Mouse (Mus musculus) induced T-regulatory cell, adult 2 months (primary cell): Measurements from ENCODE around the gene Gm20388.
A peak's percentile ranks its signal among the peaks of the same experiment; 100 is the strongest.

Experiments used
- DNase-seq: peaks from one replicate; pipeline ENCODE4 v3.0.0-alpha.2; 2012; ENCODE audit warnings: low read depth

Gene Gm20388

GRCm38 (mm10) chr8:122110240-122110866 lies 2199.7 kb downstream of the Gm20388 start:
- peak; percentile 41 for DNase-seq

DNA sequence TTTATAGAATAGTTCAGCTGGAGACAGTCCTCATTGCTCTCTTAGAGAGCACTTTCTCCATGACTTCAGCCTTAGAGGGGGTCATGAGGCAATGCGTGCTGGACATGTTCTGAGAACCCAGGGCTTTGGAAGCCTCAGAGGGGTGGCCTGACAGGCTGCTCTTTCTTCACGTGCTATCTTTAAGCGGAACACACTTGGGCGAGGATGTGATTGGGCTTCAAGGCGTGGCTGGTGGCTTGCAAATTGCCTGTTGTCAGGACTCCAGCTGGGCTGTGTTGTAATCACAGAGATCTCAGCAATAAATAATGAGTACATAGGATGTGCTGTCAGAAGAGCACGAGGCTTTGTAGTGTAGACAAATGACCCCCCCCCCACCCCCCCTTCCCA lies 2200.2 kb downstream of the Gm20388 start:
- DNase-seq = no peak

DNA sequence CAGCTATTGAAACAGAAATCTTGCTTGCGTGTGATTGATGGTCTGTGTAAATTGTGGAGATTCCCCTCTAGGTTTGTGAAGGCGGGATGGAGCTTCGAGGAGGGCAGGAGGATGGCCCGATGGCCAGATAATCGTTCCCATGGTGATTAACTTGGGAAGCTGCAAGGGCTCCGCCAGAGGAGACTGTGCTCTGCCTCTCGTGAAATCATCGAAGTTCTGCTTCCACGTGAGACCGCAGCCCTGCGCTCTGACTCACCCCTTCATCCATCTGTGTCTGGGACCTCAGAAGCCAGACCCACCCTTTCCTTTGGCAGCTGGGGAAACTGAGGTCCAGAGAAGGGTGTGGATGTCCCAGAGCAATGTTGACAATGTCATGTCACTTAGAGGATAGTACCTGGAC lies 2201.1 kb downstream of the Gm20388 start:
- no peak for DNase-seq

GRCm38 (mm10) chr8:122112264-122112965 lies 2201.8 kb downstream of the Gm20388 start:
- peak; percentile 45 for DNase-seq

GRCm38 (mm10) chr8:122114890-122115289 lies 2204.2 kb downstream of the Gm20388 start:
- no peak for DNase-seq

DNA sequence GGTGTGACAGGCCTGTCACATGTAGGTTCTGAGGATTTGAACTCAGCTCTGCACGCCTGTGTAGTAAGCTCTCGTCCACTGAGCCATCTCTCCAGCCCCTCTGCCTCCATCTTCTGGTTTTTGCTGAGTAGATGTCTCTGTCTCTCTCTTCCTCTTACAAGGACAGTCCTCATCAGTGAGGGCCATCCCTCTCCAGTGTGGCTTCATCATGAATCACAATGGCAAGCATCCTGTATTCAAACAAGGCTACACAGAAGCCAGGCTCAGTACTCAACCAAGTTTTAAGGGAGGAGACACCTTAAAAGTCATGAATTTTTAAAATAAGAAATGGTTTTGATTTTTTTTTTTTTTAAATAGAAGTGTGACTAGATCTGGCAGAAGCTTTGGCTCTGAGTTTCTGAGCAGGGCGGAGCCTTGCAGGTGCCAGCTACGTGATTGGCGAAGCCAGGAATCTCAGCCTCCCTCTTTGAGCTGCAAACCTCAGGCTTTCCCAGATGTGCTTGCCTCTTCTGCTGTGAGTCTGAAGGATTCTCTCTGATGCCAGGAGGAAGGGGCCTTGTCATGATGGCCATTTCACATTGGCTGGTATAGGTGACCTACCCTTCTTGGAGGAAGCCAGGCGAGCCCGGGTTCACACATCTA lies 2206.2 kb downstream of the Gm20388 start:
- DNase-seq = no peak

DNA sequence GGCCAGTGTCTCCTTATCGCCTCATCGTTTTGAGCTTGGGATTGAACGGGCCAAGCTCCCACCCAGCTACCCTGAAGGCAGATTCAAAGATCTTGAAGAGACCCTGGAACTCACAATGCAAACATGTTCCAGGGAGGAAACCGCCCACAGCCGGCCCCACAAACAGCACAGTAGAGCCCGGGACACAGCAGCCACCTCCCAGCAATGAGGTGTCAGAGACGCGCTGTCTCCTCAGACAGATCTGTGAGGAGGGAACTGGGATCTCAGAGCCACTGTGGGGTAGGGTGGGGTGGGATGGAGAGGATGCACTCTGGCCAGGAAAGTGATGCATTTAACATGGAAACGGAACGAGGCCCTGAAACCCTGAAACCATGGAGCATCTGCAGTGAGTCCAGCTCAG lies 2207.5 kb downstream of the Gm20388 start:
- DNase-seq = no peak

GRCm38 (mm10) chr8:122118536-122118935 lies 2207.9 kb downstream of the Gm20388 start:
- no peak for DNase-seq

- DNase-seq = peak; percentile 32
These were observed 2213.7 kb downstream of the Gm20388 start for GRCm38 (mm10) chr8:122124326-122124725.

GRCm38 (mm10) chr8:122126659-122127058 lies 2216.0 kb downstream of the Gm20388 start:
- no peak for DNase-seq

DNA sequence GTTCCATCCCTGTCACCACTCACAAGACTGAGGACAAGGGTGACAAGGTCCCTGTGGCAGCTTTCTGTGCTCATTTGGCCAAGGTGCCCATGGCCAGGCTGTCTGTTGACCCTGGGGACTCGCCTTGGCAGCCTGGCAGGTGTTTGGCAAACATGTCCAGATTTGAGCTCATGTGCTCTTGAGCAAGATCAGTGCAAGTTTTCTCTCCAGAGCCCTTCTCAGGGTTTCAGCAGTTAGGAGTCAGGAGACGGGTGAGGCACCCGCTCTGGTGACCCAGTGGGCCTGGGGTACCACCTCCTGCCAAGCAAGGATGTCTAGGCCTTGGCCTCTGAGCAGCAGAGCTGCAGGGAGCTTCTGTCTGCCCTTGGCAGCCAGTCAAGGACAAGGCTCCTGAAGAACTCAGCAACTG lies 2223.5 kb downstream of the Gm20388 start:
- DNase-seq = no peak

DNA sequence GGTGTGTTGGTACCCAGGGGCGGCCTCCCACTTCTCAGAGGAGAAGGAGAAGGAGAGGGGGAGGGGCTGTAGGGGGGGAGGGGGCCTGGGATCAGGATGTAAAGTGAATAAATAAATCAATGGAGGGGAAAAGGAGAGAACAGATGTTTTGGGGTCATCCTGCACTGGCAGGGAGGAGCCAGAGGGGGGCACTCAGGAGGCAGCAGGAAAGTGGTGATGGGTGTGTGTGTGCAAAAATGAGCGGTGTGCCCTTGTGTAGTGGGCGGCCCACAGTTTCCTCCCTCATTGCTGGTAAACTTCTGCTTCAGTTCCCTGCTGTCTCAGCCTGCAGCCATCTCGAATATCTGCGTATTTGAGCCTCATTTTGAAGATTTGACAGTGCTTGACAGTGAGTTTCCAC lies 2224.9 kb downstream of the Gm20388 start:
- no peak for DNase-seq

GRCm38 (mm10) chr8:122139784-122140183 lies 2229.1 kb downstream of the Gm20388 start:
- DNase-seq = peak; percentile 39

- DNase-seq = no peak
These were observed 2229.8 kb downstream of the Gm20388 start for GRCm38 (mm10) chr8:122140411-122140810.

GRCm38 (mm10) chr8:122142428-122142827 lies 2231.8 kb downstream of the Gm20388 start:
- DNase-seq = no peak

DNA sequence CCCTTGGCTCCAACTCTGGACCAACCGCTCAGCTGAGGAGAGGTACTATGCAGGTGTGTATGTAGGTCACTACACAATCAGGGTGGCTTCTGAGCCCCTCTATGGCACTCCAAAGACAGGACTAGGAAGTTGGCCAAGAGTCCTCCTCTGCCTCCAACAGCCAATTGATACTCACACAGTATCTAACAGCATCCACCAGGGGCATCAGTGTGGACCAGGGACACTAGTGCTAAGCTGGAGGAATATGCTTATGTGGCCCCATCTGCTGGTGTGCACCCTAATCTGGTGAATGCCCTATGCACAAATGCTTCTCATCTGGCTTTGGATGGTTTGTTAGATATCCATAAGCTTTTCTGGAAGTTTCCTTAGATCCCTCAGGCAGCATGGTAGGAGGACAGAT lies 2232.6 kb downstream of the Gm20388 start:
- no peak for DNase-seq

- no peak for DNase-seq
These were observed 2234.2 kb downstream of the Gm20388 start for GRCm38 (mm10) chr8:122144729-122145311.

DNA sequence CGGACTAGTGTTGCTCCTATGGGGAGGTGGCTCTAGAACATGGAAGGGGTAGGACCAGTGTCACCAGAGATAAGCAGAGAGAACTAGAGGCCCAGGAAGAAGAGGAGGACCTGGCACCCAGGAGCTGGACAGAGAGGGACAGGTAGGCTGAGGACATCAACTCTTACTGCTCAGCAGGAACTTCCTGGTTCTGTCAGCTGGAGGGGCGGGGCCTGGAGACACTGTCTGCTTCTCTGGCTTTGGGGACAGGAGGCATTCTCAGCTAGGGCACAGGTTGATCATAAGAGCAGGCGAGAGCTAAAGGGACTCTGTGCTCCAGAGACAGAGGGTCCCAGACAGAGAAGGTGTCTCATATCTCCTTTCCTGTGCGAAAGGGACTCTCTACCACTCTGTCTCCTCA lies 2238.4 kb downstream of the Gm20388 start:
- no peak for DNase-seq

DNA sequence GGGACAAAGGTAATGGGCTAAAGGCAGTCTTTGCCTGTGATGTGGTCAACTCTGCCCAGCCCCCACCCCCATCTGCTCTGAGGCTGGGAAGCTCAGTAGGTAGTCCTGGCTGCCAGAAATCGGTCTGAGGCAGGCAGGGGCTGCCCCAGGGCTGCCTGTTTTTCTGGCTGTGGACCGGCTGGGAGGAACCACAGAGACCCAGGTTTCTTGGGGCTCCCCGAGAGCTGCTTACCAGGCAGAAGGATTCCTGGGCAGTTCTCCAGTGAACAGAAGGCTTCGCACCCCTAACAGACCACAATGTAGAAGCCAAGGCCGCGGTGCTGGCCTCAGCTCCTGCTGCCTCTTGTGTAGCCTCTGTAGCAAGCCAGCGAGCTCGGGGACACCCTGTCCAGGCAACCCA lies 2239.0 kb downstream of the Gm20388 start:
- DNase-seq = no peak

DNA sequence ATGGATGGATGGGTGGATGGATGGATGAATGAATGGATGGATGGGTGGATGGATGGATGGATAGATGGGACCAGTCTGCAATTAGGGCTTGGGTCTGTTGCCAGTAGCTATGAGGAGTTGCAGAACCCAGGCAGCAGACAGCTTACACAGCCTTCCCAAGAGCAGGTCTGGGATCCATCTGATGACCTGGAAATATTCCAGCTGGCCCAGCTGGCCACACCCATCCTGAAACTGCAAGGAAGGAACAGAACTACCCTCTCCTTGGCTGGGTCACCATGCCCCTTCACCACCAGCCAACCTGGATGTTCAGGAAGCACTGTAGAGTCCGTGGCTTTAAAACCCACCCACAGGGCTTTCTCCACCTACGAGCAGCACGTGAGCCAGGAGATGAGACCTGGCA lies 2240.9 kb downstream of the Gm20388 start:
- no peak for DNase-seq

DNA sequence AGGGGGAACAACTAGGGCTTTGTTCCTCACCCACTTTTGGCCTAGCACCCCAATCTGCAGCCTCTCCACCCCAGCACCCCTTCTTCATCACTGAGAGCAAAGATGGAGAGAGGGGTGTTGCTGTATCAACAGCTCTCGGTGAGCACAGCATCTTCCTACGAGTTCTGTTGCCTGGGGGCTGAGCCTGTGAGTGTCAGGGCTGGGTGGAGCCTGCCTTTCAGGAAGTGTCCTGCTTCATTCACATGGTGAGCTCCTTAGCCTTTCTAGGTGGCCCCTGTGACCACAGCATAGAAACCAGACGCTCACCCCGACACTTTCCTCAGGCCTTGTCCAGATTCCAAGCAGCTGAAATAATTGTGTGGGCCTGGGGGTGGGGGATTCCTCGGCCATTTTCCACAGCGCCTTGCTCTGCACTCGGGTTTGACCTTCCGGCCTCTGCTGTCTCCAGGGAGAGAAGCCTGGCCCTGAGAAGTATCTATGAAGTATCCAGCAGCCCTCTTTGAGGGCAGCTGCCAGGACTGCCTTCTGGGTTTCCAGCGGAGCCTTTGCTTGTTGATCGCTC lies 2244.5 kb downstream of the Gm20388 start:
- no peak for DNase-seq

GRCm38 (mm10) chr8:122155964-122156363 lies 2245.3 kb downstream of the Gm20388 start:
- DNase-seq = no peak

DNA sequence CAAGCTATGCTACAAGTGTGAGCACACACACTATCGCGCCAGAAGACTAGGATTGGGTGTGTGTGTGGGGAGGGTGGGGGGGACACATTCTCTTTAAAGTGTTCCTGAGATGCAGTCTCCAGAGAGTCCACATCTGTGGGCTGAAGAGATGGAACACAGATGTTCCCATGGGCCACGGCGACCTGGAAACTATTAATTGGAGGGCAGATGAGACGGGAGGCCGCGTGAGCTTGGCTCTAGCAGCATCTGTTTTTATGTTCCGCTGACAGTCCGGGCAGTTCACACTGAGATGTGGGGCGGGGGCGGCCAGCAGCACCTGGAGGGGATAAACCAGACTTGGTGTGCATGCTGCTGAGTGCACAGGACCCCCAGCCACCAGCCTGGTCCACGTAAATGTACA lies 2247.0 kb downstream of the Gm20388 start:
- DNase-seq = no peak
